Mouse (Mus musculus) right cerebral cortex, postnatal 36 days (tissue): ENCODE data around the gene Tex26.

ENCODE experiments used
- DNase-seq, 2 experiments: peaks; one replicate each; pipeline ENCODE4 v3.0.0; 2022; ENCODE audit warnings: low spot score in 2 of 2, mixed read lengths in 1 of 2

Tex26 gene

DNA sequence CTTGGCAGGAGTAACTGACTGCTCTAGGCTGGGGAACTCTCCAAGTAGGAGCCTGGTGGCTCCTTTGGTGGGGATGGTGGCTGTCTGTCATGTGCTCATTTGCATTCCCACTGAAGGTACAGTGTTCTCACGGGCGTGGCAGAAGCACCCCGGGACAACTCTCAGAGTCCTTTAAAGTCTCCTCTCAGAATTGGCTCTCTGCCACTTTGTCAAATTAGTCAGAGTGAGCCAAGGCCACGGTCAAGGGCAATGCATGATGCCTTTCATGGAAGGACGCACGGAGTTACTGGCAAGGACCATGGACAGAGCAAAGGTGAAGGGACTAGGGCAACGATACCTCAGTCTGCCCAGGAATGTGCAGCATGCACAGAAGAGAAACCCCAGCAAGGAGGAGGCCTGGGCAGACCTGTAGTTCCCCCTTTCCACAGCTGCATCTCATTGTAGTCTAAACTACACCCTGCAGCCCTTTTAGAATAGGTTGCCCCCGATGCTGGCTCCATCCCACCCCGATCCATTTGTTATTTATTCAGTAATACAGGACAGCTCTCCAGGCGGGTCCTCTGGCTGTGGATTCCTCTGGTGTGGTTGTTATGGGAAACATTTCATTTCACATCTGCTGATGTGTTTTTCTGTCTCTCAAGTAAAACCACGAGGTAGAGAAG is 49.0 kb downstream of the Tex26 start:
- no peak for DNase-seq

DNA sequence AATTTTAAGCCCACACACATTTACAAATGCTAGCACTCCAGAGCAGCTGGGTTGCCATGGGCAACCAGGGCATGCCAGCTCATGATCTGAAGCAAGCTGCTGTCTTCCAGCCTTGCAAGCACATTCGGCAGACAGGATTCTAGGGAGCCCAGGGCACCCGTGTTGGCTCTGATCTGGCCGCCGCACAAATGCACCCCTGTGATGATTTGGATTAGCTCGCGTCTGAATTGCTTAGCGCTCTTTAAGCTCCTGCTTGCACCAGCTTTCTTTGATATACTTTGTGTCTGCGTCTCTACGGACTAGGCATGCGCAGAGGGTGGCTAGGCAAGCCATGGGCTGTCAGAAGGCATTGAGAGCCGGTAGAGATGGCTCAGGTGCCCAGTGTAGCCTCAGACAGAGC is 49.7 kb downstream of the Tex26 start:
- peak; percentile 78 to 84 for DNase-seq

DNA sequence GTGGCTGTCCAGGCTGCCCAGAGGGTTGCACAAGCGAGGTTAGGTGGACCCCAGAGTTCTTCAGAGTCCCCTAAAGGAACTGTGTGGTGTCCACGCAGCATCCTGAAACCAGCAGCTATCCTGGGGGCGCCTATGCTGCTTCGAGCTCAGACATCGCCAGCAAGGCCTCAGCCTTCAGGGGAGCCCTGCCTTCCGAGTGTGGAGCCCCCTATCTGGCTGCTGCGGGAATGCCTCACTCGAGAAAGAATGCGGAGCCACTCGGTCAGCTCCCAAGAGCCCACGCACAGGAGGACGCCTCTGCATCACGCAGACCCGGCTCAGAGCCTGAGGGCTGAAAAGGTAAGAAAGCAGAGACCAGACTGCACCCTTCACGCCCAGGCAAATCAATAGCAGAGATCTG is 50.8 kb downstream of the Tex26 start:
- no peak for DNase-seq

DNA sequence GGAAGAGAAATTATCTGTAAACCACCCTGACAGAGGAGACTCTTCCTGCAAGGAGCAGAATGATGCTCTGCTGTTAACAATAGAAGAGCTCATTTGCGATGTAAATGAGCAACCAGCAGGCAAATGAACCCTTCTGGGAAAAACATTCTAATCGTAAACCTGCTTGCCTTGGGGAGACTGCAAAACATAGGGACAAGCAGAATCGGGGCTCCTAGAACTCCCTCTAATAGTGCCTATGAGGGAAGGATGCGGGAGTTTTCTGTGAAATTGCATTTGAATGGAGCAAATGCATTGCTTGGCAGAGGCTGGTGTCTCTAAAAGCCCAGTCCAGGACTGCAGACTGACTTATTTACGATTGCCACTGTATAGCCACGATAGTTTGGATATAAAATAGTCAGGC is 56.2 kb downstream of the Tex26 start:
- no peak for DNase-seq

DNA sequence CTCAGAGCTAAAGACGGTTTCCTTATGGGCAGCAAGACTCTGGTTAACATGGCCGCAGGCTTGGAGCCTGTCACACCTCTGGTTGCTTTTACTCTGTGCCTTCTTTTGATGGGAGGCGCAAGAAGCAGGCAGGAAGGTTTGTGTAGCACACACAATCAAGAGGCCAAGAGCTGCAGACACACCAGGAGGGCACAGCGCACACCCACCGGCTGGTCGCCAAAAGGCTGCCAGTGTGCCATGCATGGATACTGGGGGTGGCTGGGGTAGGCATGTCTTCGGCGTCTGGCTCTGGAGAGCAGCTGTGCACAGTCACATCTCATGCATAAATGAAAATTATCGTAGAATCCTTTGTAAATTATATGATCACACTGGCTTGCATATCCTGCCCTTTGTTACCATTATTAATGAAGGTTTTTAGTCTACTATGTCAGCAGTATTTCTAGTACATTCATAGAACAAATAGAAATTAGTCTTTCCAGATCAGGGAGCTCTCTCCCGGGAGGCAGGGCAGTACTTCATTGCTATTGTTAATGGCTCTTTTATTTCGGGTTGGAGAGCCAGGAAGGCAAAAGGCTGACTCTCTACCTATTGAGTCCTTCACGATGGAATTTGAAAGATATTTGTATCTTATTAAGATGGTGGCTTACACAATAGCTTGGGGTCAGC is 57.1 kb downstream of the Tex26 start:
- no peak for DNase-seq

DNA sequence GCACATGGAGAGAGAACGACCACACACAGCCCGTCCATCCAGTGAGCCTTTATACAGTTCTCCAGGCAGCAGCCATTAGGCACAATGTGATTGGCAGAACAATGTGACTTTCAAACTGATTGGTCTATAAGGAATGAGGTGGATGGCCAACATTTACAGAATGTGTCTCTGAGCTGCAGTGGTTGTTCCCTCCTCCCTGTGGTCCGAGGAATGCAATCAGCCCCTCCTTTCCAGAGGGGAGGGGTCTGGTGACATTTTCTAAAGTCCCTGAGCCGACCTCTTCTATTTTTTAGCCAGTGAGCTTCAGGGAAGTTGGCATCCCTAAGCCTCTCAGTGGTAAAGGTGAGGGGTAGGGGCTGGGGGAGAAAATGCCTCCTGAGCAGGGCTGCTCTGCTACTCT is 60.5 kb downstream of the Tex26 start:
- DNase-seq: no peak

DNA sequence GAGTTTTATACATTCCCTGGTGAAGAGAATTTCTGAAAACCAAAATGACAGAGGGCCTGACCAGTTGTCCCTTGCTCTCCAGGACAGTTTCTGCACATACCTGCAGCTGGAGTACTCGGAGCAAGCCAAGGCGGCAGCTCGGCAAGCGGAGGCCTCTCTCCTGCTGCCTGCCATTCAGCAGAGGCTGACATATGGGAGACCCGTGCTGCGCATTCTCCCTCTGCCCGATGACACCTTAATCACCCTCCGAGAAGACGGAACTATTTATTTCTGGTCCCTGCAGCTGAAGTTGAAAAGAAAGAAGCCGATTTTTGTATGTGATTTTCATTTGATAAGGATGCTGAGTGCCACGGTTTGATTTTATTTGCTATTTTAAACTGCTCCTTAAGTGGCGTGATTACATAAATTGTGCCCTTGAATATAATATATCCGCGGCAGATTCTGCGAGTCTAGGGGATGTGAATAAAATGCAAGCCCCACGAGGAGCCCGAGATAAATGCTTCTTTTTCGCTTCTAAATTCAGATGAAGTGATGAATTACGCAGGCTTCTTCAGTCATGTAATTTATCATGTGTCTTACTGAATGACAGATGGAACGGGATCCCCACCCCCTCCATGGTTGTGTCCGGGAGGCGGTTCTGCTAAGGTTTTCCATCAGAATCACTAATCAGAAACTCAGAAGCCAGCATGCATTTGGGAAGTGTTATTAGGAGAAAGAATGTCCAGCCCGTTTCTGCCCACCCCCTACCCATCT is 64.1 kb downstream of the Tex26 start:
- DNase-seq: no peak

DNA sequence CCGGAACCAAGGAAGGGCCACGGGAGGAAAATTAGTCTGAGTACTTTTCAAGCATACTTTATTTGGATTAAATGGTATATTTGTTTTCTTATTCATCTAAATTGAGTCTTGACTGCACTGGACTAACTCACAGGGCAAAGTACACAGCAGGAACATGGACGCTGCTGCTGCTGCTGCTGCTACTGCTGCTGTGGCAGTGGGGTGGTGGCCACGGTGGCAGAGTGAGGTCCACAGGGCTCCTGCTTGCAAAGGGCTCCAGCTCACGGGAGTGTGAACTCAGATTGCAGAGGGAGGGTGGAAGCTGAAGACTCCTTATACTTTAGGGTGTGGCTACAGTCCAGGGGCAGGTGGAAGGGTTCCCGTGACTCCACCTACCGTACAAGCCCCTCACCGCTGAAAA is 65.5 kb downstream of the Tex26 start:
- no peak for DNase-seq

DNA sequence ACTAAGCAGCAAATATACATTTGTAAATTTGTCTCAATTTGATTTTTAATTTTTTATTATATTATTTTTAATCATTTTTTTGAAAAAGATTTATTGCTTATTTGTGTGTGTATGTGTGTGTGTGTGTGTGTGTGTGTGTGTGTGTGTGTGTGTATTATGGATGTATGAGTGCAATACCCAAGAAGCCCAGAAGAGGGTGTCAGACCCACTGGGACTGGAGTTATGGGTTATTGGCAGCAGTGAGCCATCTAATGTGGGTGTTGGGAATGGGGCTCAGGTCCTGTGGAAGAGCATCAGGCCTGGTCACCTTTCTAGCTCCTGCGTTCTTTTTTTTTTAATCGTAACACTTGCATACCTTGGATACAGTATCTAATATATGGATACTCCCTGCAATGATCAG is 66.6 kb downstream of the Tex26 start:
- DNase-seq: no peak

DNA sequence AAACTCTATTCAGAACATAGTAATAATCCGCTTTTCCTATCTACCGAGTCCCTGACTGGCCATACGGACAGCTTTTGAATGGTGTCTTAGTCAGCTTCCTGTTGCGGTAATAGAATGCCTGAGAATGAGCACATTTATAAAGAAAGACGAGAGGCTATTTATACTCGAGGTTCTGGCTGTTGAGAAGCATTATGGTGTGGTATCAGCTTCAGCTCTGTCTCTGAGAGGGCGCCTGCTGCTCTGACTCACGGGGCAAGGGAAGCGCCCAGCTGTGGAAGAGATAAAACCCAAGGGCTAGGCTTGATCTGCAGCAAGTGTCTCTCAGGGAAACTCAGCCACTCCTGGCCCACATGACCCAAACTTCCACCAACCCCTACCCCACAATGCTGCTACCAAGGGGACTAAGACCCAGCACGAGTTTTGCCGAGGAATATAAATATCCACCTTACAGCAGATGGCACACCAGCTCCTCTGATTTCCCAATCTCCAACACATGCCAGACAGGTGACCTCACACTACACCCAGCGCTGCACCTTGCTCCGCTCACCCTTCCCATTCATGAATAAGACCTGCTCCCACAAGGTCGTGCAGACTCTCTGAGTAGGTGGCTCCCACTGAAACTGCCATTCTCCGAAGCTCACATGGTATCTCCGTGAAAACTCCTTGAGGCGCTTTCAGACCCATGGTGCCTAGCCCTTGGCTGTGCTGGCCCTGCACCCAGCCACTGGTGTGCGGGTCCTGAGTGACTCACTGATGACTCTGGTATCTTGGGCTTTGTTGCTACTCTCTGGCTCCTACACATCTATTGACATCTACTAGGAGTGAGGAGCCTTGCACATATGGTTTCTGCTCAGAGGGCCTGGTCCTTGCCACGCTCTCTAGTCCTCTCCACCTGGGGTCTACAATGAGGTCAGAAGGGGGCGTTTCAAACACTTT is 68.9 kb downstream of the Tex26 start:
- no peak for DNase-seq

DNA sequence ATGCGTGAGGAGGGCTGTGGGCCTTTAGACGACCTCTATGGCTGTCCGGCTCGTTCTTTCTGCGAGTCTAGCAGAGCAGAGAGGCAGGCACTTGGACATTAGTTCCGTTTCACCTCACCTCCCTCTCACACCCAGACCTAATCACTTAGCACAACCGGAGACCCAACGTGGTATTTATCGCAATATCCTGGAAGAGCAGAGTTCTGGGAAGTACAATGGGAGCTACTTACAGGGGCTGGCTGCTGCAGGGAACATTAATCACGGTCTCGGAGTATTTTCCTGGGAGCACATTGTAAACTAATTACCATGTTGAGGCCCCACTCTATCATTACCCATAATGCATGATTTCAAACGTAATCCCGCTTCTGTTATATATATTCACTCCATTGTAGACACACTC is 70.9 kb downstream of the Tex26 start:
- DNase-seq: no peak

DNA sequence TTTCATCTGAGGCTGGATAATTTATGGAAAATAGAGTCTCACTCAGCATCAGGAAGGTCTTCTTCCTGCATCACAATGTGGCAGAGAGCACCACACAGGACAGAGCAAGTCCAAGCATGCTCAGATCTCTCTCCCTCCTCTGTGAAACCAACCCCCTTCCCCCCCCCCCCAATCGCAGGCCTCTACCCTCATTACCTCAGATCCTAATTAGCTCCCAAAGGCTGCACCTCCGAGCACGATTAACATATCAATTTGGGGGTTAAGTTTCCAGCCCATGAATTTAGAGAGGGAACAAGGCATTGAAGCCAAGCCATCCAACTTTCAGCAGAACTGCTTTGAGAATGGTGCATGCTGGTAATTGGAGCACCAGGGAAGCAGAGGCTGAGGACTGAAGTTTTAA is 73.2 kb downstream of the Tex26 start:
- DNase-seq: no peak

DNA sequence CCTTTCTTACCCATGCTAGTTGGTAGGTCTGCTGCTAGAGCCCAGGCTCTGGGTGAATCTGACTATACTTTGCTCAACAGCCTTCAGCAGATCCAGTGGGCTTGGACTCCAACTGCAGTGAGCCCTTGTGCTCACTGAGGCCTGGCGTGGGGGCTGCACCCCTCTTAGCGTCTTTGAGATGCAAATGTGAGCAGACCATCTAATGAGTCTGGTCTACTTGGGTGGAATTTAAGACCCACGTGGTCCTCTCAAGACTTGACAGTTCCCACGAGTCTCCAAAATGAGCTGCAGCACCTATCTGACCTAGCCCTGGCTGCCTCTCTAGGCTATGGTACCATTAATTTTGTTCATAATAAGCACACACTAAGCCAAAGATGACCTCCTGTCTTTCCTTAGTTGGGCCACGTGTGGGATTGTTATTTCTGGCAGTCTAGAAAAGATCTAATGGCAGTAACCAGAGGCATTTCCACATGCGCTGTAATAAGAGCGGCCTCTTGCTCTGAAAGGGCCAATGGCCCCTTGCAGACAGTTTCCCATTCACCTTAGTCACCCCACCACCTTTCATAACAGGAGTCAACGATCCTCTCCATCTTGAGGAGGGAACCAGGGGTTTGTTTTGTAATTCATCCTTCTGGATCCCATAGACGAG is 74.1 kb downstream of the Tex26 start:
- no peak for DNase-seq

DNA sequence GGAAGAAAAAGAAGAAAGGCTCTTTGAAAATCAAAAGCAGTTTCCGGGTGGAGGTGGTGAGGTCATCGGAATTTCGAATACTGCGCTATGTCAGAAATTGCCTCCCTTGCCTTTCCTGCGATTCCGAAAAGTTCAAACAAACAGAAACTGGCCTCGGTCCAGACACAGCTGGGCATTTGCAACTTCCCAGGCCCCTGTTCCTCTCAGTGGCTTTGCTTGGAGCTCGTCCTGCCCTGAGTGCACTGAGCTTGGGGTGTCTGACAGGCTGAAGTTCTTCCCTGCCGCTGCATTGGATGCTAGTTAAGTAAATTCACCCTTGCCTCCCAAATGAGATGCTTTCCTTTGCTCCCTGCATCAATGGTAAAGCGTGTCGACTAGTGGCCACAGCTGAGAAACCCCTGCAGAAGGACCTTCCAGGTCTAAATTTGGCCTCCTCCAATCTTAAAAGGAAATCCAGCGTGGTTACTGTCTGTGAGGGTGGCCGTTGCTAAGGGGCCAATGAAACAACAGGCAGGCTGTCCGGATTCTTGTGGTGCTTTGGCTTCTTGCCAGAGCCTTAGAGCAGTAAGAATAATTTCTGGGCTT is 74.7 kb downstream of the Tex26 start:
- no peak for DNase-seq

DNA sequence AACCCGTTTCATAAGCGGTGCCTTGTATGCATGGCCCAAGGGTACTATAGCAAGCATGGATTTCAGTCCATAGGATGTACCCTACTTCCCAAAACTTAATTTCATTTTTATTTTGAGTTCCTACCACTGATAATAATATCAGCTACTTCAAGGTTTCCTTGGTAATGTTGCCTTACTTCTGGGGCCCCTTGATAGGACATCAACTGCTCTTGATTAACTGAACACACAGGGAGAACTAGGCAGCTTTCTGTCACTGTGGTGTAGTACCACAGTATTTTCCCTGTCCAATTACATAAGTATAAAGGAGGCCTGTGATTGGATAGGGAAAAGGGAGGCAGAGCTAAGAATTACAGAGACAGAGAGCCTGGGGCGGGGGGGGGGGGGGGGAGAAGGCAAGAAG is 75.4 kb downstream of the Tex26 start:
- no peak for DNase-seq

DNA sequence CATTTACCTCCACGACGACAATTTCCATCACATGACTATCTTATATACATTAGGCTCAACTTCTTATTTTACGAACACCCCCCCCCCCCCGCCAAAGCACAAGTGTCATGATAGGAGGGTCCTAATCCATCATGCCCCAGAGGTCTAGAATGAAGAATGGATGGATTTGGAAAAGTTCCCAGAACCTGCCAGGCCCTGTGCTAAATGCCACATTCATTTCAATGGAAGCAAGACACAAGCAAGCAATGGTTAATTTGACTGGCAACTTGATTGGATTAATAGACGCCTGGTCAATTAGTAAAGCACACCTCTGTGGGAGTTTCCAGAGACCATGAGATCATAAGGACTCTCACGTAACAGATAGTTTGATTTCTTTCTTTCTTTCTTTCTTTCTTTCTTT is 77.7 kb downstream of the Tex26 start:
- DNase-seq: no peak
